Mouse (Mus musculus) left cerebral cortex, postnatal 10 days (tissue): ENCODE data around the gene Hlcs. TPM values are rescaled to one million over a fixed set of nuclear protein-coding genes. Genes with fewer than 3 reads are reported as not detected.

Experiments
- DNase-seq, 2 experiments: peaks; one replicate each; pipeline ENCODE4 v3.0.0; 2021 to 2022; ENCODE audit warnings: low spot score in 2 of 2, mixed read lengths in 1 of 2; ENCODE audit errors: extremely low spot score in 1 of 2
- intact Hi-C: fragments of 180-260 bp; cut with DNase I; formaldehyde crosslinking; loops from one replicate; pipeline ENCODE4 v1.15.1; 2025
- microRNA-seq: library from miRNA; unstranded; fragments of <30 nt; microRNA quantifications from one replicate; pipeline ENCODE4 v1.2.0, GENCODE M21; 2022
- total RNA-seq, 2 experiments: library from RNA; stranded (reverse); gene quantifications; 2 replicates each; pipeline ENCODE4 v1.2.3; 2021

Gene Hlcs
- total RNA-seq, 2 experiments from 2014 or later, result 12.4 to 13.1 TPM

DNA sequence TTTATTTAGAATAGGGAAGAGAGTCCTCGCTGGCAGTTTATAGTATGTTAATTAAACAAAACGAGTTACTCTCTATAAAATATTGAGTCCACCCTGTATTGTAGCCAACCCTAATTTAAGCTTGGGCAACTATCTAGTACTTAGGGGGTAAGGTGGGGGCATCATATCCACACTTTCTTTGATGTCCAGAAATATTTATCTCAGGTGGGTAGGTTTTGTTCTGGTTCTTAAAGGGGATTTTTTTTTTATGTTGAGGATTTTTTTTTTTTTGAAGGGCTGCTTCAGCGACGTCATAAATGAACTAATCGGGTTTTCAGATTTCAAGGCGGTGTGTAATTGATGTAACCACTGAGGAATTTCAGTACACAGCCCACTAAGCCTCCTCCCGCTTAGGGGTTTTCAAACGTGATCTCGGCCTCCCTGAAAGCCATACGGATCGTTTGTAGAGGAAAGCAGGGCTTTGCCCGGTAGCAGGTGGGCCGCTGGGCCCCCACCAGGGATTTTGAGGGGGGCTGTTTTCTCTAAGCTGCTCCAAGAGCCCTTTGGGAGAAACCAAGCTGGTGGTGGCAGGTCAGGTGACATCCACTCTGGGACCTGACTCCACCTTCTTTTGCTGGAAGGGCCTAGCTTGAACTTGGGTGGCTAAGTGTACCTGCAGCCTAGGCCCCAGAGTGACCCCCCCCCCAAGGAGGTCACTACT is 233.4 kb downstream of the Hlcs start:
- intact Hi-C loops, result loop anchor here (10.0 kb wide), 1 partner anchor 175 kb away; no protein-coding TSS in a partner anchor
- no peak for DNase-seq

DNA sequence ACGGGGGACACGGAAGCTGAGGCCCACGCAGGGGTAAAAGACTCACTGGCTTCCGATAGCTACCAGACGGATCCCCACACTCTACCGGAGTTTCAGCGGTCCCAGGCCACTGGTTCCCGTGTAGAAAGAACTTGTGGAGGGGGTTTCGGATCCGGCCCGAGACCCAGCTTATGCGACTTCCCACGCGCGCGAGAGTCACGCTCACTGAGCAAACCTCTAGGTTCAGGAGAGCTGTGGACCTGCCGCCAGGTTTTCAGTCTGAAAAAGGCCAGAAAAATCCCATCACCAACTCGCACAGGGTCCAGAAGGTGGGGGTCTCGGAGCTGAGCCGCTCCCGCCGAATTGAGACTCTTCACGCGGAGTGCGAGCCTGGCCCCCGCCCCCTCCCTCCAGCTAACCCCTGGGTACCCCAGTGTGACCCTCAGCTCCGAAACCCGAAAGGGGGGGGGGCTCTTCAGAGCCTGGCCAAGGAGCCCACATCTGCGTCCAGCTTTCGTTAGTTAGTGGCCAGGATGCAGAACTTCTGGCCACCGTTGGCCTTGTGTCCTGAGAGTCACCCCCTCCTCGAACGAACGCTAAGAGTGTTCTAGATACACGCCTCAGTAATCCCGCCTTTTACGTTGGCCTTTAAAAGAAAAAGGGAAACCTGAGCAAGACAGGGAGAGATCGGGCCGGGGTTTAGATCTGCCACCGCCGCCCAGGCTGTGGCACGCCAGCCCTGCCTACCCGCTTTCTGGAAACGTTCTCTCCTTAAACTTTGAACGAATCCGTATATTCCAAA is 234.1 kb downstream of the Hlcs start:
- no peak for DNase-seq

More for the DNA sequence above, 234.1 kb downstream of the Hlcs start:
- intact Hi-C loops, result no loop called here

Small RNA genes within 50 kb of the gene (microRNA-seq; reads per million reads assigned to microRNA genes)
- not detected for gene Gm23062

Other genes starting within 250 kb of the Hlcs start
- gene Sim2, start 228.6 kb downstream of the Hlcs start, total RNA-seq, result under 1 TPM in 1 of 2 experiments, not detected in 1; 0.41 TPM
- gene Ripply3, start 14.8 kb upstream of the Hlcs start, total RNA-seq, result under 1 TPM in 1 of 2 experiments, not detected in 1; 0.43 TPM
- 100 to 1,000 TPM; 798 to 822 TPM for gene Ttc3, start 57.0 kb upstream of the Hlcs start, total RNA-seq
- 10 to 100 TPM; 46.8 to 51.4 TPM for gene Pigp, start 58.3 kb upstream of the Hlcs start, total RNA-seq
- gene Vps26c, start 213.3 kb upstream of the Hlcs start, total RNA-seq, result 10 to 100 TPM; 32.8 to 33.0 TPM